Mouse (Mus musculus) thymus, postnatal 14 days (tissue): ENCODE results near the gene Igsf9b.

Experiments
- DNase-seq: peaks from one replicate; pipeline ENCODE4 v3.0.0; 2021

The Igsf9b gene

DNA sequence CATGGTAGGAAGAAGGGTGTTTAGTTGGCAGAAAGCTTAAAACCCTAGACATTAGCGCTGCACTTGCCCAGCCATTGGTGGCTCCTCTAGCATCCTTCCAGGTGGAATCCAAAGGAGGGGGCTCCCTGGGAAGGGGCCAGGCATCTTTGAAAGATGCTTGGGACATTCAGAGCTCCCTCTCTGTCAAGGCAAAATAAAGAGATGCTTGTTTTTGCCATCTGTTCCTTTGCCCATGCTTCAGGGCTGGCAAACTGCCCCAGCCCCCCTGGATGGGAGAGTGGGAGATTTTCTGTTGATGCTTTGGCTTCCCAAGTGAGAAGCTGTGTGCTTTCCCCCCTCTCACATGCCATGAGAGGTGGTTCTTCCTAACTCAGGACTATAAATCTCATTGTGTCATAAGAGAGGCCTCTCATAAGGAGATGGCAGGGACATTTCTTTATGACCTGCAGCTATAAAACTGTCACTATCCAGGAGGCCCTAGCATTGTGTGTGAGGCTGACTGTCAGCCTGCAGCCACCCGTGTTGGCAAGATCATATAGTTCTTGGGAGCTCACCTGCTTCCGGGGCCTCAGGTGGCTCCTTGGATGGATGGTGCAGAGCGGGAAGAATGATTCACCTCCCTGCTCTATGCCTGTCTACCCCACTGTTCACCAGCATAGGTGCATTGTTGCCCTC lies 38.1 kb downstream of the Igsf9b start:
- DNase-seq, result no peak

DNA sequence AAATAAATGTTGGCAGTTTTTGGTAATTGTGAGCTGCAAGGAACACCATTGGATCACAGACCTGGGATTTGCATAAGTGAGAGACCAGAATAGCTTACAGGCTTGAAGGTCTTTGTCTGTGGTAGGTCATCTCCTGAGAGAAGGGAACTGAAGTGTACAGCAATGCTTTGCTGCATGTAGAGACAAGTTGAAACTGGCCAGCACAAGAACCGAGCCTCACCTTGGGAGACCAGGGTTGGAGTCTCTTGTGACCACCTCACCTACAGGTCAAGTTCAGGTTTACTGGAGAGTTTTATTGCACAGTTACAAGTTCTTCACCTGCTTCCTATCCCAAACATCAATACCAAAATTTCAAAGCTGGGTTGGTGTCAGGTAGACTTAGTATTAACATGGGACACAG lies 40.2 kb downstream of the Igsf9b start:
- no peak for DNase-seq

DNA sequence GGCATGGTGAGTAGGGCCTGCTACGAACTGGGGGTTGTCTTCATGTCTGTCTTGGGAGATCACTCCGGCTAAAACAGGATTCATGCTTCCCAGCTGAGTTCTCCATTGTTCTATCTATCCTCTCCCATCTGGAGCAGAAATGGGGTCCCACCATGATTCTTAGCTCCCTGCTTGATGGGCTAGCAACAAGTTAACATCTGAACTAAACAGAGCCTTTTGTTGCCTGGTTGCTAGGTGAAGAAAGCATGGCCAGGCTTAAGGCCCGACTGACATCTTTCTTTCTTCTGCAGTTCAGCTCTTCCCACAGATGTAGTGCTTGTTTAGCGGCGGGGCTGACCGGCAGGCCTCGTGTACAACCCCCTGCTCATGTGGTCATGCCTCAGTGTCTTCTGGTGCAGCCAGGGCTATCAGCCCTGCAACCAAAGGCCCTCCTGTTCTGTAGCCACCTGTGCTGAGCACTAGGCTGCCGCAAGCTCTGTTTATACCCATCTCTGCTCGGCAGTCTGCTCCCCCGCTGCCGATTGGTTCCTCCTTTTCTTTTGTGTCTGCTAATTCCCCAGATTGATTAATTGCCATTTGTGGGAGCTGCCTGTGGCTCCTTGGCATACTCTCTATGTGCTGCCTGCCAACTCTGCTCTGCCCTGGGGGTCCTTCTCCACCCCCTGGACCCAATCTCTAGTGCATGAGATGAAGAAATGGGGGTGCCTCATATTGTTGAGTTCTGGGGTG lies 47.7 kb downstream of the Igsf9b start:
- DNase-seq, result no peak

DNA sequence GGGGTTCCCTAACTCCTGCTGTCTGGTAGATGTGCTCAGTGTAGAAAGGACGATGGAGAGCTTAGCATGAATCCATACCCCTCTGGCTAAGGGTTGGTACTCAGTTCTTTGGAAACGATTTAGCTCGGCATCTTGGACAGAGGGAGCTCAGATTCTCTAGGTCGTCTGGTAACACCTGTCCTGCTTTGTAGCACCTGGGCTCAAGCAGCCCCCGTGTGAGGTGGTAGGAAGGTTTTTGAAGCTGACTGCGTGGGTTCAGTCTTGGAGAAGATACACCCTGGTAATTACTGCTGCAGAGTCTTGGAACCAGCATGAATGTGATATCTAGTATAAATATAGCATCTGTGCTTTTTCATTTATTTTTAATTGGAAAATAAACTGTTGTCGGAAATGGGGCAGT lies 54.1 kb downstream of the Igsf9b start:
- no peak for DNase-seq

DNA sequence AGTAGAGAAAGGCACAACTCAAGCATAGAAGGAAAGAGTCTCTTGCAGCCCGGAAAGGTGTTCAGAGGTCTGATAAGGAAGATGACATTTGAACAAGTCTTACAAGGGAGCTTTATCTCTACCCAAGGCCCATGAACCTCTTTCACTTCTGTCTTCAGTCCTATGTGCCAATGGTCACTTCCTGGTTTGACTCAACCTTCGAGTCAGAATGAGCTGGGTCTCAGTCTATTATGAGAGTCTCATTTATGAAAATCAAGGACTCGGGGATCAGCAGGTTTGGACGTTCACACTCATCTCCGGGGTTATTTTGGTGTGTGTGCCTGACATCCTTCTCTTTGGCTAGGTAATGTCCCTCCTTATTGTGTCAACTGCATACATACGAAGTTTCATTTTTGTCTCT lies 58.9 kb downstream of the Igsf9b start:
- no peak for DNase-seq

DNA sequence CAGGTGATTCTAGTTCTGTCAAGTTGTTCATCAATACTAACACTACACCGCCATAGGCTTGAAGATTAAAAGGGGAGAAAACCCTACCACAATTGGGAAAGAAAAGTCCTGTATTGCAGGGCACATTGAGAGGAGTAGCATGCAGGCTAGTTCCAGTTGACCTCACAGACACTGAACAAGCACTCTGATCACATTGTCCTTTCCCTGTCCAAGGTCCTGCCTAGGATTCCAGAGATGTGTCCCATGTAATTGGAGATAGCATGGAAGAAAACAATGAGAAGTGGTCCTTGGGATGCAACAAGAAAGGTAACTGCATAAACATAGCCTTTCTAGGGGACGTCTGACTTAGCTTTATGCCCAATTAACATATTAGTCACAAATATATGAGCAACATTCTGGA lies 68.2 kb downstream of the Igsf9b start:
- no peak for DNase-seq

DNA sequence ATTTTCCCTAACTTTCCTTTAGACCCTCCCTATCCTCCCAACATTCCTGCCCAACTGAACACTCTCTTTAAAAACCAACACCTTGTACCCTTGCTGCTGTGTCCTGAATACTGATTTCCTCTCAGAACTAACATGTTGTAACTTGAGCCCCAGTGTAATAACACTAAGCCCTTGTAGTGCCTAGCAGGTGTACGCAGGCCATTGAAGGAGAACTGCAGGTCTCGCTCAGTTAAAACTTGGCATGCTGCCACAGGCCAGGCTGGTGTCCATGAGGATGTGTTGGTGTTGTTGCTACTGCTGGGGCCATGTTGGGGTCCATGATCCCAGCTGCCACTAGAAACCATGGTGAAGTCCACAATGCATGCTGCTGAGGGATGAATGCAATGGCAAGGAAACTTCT lies 70.1 kb downstream of the Igsf9b start:
- DNase-seq, result no peak

DNA sequence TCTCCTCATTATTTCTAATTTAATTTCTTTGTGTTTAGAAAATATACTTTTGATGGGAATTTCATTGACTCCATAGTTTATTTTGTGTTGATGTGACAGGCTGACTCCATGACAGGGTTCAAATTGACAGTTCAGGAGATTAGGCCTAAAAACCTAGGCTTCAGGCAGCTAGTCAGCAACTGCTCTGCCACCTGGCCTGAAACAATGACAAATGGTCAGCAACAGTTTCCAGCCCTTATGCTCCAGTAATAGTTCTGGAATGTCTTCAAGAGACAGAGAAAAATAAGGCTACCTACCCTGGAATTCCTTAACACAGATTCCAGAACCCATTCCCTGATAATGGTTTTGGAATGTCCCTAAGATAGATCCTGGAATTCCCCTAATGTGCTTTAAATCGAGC lies 76.7 kb downstream of the Igsf9b start:
- DNase-seq, result no peak

DNA sequence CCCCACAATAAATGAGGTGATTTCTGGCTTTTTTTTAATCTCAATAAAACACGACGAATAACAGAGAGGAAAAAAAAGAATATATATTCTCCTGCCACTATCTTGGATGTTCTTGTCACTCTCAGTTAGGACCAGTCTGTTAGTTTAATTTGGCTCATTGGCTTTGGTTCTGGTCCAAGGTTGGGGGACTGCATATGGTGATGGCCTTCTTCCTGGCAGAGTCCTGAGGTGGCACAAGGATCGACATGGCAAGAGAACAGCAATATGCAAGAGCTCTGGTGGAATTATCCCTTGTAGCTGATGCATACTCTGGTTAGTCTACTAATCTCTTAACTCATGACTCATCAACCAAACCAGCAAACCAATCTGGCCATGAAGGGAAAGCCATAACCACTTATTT lies 87.9 kb downstream of the Igsf9b start:
- DNase-seq, result no peak

DNA sequence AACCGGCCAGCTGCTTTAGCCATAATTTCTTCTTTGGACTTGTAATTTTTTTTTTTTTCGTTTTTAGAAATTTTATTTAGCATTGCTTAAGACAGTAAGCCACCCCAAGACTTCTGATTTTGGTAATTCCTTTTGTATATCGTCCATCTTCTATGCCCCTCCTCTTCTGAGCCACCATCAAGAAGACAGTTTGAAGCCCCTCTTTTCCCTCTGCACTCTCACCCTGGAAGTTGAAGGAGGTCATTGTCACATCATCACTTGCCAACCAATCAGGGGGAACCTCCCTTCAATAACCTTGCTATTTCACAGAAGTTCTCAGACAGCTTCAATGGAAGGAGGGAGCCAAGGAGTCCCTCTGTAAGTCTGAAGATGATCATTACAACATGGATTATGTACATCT lies 97.5 kb downstream of the Igsf9b start, which contains the start of gene Spata19:
Spata19 (plus strand) TSS at position 301 of the 400 bp plus-strand sequence.
- DNase-seq, result no peak

DNA sequence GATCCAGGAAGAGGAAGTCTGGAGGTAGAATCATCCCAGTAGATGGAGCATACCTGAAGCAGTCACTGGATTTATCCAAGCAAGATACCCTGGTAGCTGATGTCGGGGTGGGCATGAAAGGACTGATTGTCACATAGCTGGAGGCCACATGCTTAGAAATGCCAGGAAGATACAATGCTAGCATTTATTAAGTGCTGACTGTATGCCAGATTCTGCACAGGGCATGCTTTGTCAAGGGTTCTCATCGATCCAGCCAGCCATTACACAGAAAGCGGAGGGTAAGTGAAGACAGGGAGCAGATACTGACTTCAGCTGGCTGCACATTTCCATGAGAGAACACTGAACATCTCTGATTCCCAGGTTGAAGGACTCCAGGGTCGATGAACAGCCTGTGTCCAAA lies 102.2 kb downstream of the Igsf9b start:
- no peak for DNase-seq
